Mouse (Mus musculus) left cerebral cortex, adult 11 months (tissue): Measurements from ENCODE around the gene Osbpl9.
A peak's percentile ranks its signal among the peaks of the same experiment; 100 is the strongest.

Experiments
- DNase-seq: peaks from one replicate; pipeline ENCODE4 v3.0.0; 2022; ENCODE audit warnings: low spot score

Gene Osbpl9

DNA sequence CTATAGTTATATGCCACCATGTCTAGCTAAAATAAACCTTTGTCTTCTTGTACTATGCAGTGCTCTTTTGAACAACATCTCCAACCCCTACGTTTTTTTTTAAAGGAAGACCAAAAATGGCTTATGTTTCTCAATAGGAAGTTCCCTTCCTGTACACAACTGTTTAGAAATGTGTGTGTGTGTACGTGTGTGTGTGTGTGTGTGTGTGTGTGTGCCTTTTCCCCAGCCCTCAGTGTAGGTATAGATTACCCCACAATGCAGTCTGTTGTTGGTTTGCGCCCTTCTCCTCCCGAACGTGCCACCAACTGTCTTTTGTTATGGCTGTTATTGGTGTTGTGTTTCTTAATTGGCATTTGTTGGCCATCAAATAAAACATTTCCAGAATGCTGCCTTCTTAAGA, 5.5 kb upstream of the Osbpl9 start:
- DNase-seq: no peak

DNA sequence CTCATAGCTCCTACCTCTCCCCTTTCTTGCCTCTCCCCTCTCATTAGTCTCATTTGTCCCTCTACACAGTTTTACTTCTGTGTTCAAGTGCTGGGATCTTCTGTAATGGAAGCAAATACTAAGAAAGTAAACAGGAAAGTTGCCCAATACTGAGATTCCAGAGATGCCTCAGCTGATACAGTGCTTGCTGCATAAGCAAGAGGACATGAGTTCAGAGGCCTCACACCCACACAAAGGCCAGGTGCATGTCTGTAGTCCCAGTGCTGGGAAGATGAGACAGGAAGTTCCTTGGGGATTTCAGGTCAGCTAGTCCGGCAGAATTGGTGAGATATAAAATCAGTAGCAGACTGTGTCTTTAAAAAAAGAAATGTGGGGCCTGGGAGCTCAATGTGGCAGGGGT, 2.3 kb upstream of the Osbpl9 start:
- no peak for DNase-seq

DNA sequence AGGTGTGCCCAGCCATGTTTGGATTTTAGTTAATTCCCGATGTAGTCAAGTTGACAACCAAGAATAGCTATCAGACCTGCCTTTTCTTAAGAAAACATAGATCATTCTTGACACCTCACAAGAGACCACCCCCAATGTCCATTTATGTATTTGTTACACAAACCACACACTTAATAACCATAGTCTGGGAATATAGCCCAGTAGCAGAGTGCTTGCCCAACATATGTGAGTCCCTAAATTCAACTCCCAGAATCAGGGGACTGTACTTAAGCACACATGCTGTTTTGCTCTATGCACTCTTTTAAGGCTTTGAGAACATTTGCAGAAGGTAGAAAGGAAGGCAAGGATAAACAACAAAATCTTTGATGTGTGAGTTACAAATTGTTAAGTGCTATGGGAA, 1.9 kb upstream of the Osbpl9 start:
- DNase-seq: no peak

DNA sequence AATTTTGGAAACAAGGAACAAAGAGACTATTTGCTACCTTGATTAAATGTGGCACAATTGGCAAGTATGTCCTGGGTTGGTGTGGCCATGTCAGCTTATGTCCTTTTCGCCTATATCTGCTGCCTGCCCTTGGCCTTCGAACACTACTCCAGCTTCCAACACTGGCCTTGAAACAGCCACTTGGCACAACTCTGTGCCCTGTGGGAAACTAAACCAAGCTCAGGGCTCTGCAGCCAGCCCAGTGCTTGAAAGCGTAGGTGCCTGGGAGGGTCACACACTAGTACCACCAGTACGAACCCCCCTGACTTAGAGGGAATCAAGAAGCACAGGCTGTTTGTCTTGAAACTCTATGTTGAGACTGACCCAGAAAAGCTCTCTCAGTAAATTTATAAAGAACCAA, 3.0 kb downstream of the Osbpl9 start:
- no peak for DNase-seq

DNA sequence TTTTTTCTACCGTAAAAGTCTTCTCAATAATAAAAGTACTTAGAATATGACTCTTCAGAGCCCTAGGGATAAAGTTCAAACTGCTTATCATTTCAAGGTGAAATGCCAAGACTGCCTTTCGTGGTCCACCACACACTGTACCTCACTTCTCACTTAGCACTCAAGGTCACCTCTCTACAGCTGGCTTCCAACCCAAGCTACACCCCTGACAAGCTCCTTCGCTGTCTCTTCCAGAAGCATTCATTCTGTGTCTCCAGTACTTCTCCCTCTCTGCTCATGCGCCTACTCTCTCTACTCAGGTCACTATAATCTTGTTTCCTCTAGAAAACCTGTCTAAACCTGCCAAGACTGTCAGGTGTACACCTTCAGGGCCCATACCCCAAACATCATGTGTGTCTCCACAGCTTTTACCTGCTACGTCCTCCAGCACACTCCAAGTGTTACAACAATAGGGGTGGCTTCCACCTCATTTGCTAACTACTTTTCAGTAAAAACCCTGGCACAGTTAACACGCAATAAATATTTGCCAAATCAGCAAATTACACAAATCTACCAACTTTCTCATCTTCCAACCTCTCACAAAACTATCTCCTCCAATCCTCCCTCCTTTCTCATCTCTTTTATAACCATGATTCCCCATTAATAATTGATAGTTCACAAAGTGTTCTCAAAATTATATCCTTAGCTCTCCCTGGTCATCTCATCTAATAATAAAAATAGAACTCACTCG, 6.0 kb downstream of the Osbpl9 start:
- DNase-seq: no peak

DNA sequence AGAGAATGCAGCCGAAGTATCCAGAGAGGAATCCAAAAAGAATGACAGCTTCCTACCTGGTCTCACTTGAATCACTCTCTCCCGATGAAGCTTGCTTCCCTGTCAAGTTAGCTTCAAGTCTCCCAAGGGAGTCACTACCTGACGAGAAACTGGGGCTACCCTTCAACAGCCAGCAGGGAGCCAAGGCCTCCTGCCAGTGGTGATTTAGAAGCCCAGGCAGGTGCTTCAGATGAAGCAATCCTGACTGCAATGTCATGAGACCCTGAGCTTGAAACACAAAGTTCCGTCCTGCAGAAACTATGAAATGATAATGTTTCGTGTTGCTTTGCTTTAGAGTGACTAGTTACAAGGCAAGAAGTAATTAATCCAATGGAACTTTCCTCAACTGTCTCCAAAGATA, 8.2 kb downstream of the Osbpl9 start:
- DNase-seq: no peak

DNA sequence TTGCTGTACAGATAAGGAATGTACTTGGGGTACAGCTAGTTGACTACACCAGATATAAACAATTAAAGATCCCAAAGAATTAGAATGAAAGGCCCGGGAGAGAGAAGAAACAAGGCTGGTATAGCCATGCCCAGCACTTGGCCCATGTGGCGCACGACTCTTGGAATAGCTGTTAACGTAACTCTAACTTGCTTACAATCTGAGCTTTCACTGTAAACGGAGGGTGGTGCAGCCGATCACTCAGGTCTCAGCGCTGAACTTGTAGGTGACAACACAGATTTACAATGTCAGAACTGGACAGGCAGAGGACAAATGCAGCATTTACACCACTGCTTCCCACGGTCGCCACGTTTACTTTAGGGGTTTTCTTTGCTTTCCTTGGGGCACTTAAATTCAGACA, 10.5 kb downstream of the Osbpl9 start:
- DNase-seq: no peak

DNA sequence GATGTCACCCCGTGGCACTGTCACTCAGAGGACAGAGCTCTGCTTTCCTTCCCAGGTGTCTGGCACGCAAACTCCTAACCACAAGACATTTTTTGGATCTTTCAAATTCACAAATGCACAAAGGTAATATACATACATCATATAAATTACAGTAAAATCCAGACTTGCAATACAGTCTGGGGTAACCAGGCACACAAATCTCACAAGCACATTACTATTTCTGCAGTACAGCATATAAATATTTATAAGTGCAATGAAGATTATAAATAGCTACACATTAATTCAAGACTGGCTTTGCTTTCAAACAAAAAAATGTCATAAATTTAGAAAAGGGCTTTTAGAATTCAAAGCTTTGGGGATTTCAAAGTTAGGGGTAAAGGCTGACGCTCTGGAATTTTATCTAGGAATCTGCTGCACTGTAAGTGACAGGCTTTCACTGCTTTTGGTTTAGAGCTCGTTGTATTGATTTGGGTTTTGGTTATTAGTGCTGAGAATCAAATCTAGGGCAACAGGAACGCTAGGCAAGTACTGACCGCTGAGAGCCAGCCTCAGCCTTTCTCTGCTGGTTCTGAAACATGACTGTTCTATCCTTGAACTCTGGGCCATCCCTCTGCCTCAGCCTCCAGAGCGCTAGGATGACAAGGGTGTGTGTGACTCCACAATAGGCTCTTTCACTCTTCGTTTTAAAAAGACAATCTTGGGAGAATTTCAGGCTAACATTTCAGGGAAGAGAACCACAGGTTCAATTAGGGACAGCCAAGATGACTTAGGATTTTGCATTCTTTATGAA, 16.3 kb downstream of the Osbpl9 start:
- no peak for DNase-seq

DNA sequence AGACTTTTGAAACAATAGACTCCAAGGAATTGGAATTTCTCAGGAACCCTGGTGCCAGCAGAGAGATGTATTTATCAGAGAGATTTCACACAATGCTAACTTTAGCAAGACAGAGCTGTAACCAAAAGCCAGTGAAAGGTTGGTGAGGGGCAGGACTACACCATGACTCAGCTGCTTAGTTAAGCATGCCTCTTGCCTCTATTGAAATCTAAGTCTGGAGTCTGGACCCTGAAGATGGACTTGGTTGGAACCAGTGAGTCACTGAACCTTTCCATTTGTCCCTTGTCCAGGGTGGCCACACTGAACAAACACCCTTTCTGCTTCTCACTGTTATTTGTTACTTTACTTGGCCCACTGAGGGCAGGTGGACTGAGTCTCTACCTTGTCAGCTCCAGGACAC, 26.4 kb downstream of the Osbpl9 start:
- DNase-seq: no peak

DNA sequence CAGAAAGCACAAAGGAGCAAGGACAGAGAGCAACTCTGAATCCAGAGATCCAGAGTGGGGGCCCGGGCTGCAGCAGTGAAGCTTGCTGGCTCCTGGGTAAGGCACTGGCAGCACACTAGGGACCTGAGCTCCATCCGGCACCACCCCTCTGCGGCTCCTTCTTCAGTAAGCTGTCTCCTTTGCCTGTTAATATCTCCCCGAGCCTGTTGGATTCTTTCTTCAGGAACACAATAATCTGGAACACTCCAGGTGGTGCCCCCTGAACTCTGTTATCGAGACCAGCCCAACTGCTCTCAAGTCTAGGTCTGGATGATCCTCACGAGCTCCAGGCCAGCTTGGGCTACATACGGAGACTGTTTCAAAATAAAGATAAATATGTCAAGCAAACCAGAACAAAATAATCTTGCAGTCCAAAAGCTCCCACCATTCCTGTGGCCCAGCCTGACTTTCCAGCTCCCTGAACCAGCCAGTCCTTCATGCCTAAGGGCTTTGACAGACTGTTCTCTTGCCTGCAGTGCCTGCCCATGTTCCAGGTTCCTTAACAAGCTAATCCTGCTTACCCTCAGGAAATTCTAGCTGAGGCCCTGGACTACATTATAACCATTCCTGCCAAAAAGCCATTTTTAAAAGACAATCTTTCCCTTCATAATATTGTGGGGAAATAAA, 28.2 kb downstream of the Osbpl9 start:
- no peak for DNase-seq

DNA sequence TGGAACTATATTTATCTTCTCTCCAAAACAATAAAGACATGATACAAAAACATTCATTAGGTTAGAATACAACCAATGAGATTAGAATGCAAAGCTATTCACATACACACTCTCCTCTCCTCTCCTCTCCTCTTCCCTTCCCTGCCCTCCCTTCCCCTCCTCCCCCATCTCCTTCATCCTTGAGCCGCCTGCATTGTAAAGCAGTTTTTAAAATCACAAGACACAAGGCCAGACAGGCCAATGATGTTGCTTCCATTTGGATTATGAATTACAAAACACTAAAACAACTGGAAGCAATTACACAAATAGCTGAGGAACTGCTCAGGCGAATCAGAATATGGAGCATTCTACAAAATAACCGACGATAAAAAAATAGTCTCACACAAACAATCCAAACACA, 28.7 kb downstream of the Osbpl9 start:
- DNase-seq: no peak

DNA sequence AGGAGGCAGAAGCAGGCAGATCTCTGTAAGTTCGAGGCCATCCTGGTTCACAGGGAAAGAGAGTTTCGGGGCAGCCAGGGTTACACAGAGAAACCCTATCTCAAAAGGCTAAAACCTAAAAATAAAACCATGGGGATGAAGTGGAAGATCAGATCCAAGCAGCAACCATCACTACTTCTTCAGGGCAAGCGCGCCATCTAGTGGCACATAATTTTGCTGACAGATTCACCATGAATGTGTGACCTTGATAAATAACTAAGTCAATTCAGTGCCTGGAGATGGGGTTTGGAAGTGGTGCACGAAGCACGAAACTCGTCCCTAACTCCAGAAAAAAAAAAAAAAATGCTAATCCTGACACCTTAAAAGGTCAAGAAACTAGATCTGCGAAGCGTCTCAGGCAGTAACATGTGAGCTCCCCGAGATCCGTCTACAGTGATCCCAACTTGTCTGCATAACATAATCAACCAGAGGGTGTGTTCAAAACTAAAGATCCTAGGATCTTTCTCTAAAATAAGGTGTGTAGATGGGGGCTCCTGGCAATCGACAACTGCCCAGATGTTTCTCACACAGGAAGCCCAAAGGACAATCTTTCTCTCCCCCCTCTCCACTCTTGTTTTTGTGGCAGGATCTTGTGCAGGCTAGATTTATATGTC, 36.4 kb downstream of the Osbpl9 start:
- DNase-seq: peak; percentile 73

DNA sequence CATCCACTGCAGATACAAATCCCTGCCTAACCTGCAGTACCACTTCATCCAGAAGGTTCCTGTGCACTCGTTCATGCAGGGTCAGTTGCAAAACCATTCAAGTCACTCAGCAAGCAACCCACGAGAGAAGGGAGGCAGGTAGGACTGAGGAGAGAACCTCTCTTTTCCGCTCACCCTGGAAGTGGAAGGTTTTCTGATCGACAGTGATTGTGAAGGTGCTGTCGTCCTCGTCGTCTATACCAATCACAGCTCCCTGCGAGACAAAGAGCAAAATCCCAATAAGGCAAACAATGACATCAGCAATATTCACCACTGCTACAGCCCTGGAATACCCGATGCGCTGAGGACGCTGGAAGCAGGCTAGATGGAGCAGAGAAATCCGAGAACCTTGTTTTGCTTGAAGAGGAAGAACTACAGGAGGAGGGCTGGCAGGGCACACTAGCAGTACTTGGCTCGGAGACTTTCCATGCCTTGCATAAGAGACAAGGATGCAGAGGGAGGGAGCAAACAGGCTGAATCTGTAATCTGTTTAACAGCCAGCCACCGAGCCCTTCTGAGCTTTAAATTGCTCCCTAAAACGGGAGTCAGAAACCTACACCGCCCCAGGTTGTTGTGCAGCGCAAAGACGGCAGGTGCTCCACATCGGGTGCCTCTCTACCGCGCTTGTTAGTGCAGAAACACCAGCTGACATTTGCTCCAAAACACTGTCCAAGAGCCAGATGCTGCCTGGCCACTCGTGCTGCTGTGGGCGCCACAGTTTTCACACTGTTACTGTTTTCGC, 45.4 kb downstream of the Osbpl9 start:
- peak; percentile 52 for DNase-seq

DNA sequence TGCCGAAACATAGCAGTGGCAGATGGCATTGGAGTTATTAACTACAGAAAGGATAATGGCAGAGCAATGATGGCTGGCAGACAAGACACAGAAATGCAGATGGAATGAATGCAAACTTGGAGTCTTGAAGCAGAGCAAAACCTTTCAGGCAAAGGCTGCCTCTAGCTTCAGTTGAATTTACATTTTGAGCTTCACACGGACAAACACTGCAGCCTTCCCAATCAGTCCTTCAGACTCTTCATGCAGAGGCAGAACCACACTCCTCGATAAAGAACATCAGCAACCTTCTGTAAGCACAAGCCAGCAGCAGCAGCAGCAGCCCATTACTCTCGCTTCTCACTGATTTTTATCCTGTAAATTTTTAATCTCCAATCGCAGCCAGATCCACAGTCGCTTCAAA, 46.0 kb downstream of the Osbpl9 start:
- DNase-seq: no peak

DNA sequence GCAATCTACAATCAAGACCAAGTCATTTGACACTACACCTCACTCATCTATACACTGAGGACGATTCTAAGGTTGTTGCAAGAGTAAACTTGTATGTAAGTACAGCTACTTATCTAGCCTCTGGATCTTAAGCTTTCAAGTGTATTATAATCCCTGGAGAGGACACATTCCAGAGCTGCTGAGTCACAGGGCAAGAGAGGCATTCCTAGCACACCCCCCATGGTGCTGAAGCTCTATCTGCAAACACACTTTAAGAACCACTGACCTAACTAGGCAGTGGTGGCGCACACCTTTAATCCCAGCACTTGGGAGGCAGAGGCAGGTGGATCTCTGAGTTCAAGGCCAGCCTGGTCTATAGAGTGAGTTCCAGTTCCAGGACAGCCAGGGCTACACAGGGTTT, 51.9 kb downstream of the Osbpl9 start:
- no peak for DNase-seq

DNA sequence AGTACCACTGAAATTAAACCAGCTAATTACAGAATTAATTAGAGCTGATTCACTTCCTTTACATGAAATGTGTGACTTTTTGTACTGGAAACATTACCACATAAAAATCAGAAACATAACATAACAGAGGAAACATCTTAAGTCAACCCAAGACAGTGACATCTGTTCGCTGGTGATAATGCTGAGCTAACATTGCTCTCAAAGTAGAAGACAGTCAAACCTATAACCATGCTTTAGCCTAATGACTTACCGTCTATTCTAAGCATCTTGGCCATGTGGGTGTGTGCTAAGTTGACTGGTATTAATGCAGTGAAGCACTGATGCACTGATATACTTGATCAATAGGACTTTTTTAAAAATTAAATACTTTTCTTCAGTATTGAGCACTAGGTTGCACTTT, 52.7 kb downstream of the Osbpl9 start:
- no peak for DNase-seq

DNA sequence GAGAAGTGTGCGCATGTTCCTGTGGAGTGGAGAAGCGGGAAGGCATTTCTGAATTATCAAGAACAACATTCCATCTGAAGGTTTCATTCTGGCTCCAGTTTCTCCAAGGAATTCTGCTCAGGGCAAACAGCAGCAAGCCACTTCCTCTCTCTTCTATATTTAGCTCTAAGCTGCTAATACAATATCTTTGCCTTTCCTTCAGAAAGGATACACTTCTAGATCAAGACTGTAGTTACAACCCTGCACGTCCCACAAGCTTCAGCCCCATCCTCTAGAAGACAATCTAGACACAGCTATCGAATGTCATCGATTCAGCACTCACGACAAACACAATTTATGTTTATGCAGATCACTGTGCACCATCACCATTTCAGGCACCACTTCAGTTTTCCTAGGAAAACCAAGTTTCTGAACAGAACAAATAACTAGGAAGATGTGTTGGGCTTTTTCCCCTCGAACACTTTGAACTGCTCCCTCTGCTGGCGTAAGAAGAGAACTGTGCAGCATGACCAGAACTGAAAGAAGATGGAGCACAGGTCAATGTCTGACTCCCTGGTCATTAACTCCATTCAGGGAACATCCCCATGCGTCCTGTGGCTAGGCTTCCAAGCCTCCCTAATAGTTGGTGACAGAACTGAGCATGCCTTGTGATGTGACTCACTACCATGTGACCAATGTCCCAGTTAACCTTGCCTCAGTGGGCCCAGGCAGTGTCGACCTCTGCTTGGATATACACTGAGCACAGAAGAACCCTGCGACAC, 54.6 kb downstream of the Osbpl9 start:
- DNase-seq: no peak

DNA sequence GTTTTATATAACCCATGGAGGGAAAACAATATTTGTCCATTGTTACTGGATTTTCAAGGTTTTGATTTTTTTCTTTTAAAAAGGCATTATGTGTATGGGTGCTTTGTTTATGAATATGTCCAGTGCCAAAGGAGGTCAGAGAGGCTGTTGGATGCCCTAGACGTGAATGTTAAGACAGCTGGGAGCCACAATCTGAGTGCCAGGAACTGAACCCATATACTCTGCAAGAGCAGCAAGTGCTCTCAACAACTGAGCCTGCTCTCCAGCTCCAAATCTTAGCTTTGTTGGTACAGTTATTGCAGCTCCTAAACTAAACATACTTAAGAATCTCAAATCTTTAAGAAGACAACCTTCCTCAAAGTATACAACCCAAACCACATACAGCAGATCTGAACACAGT, 59.0 kb downstream of the Osbpl9 start:
- DNase-seq: no peak

DNA sequence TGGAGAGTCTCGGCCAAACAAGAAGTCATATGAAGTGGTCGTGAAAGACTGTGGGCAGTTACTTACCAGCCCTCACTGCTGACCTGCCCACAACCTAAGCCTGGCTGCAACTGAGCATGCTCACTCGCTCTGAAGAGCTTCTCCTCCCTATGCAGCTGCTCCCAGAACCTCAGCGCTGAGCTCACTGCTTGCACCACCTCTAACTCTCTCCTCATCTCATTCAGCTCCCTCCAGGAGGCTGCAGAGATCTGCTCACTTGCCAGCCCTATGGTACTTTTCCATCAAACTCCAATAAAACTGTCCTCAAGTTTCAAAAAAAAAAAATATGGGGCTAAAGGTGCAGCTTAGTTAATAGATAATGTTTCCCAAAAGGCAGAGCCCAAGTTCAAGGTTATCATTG, 63.5 kb downstream of the Osbpl9 start:
- DNase-seq: no peak

DNA sequence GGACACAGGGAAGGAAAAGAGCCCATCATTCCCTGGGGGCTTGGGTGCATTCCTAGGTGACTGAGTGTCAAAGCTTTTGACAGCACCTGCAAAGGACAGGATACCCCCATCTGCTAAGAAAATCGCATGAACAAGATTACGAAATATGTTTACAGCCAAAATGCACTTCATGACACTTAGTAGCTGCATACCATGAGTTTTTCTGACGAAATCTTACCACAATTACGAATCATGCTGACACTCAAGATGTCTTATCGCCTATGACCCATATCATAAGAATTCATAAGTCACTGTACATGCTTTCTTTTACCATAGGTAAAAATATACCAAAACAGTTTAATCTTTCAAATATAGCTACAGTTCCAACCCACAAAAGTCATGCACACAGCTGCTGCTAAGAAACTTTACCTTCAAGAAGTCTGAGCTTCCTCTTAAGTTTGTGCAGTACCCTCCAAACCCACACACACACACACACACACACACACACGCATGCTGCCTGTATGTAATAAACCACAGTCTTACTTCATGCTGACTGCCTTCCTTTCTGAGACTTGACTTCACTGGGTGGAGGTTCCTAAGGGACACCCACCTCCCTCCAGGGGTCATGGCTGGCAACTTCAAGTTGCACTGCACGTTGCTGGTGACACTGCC, 65.5 kb downstream of the Osbpl9 start:
- no peak for DNase-seq

DNA sequence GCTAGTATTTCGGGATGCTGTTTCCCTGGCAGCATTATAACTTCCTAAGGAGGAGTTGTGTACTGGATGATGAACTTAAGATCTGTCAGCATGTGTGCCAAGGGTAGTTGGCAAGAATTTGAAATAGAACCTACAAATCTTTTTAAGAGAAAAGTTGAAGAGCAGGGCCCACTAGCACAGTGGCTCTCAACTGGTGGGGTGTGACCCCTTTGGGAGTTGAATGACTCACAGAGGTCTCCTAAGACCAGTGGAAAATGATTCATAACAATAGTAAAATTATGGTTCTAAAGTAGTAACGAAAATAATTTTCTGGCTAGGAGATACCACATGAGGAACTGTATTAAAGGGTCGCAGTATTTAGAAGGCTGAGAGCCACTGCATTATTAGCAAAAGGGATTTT, 67.1 kb downstream of the Osbpl9 start:
- no peak for DNase-seq
